Mouse (Mus musculus) lung, postnatal 0 days (tissue): Measurements from ENCODE around the gene Actc1.

Experiments used
- CTCF ChIP-seq: IDR thresholded peaks from 2 replicates; pipeline ENCODE4 v1.5.1; 2016; ENCODE audit warnings: antibody characterized with exemption, mild to moderate bottlenecking
- EP300 ChIP-seq: IDR thresholded peaks from 2 replicates; pipeline ENCODE4 v1.6.1; 2016; ENCODE audit warnings: antibody characterized with exemption, mild to moderate bottlenecking, control low read depth

- no peak for TF ChIP-seq CTCF
- no peak for TF ChIP-seq EP300
These were observed 6.8 kb upstream of the Actc1 start for GRCm38 (mm10) chr2:114060071-114060591.
